14 mouse cellular contexts compared by ENCODE assay signal in the genomic region with DNA sequence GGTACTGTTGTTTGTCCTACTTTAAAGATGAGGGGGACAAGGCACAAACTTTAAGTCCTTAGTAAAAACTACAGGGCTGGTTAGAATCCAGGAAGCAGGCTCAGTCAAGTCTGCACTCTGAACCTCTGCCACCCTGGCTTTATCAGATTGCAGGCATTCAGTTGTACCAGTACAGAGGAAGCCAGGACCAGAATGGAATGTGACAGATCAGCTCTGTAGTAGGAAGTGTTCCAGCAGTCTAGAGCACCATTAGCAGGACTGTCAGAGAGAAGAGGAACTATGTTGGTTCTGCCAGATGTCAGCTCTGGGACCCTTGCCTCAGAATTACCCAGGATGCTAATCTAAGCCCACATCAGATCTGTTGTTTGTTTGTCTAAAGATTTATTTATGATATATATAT. TPM values are rescaled to one million over a fixed set of nuclear protein-coding genes. Genes with fewer than 3 reads are reported as not detected.
A peak's percentile ranks its signal among the peaks of the same experiment; 100 is the strongest.
DNase-seq lines count a peak whose midpoint lies in the region; ATAC-seq lines count a peak whose summit lies in the region.
"Had no signal": no experiment of that assay in that cellular context is flagged by ENCODE, and none has a peak within 500 bp of the region (broad histone marks: within the 10 kb centered on the region; RNA-seq: fewer than 3 reads in every experiment).

No protein-coding gene starts in this region.

- H3K4me2 ChIP-seq in liver, embryonic 16.5 days (ENCODE audit: low read depth, low read length), result no peak overlapping the region
- H3K4me2 ChIP-seq in liver, embryonic 11.5 days, result no peak overlapping the region
- H3K4me2 ChIP-seq in midbrain, embryonic 11.5 days, result no peak overlapping the region
- H3K4me2 ChIP-seq: embryonic facial prominence, embryonic 13.5 days; forebrain, embryonic 13.5 days had no signal

- H3K27me3 ChIP-seq in liver, embryonic 16.5 days (ENCODE audit: control insufficient read depth, insufficient read depth, low read depth, low read length), result no peaks in the 10 kb centered on the region
- no peaks in the 10 kb centered on the region for H3K27me3 ChIP-seq in liver, embryonic 11.5 days (replicated peaks; ENCODE audit: control insufficient read depth, insufficient read depth, low read length)
- no peaks in the 10 kb centered on the region for H3K27me3 ChIP-seq in midbrain, embryonic 11.5 days (ENCODE audit: control insufficient read depth, insufficient read depth, low read length)
- H3K27me3 ChIP-seq: embryonic facial prominence, embryonic 13.5 days; forebrain, embryonic 13.5 days had no signal

- H3K36me3 ChIP-seq in liver, embryonic 16.5 days (ENCODE audit: control insufficient read depth, insufficient read depth), result peaks cover 3% of the 10 kb centered on the region
- peaks cover 6% of the 10 kb centered on the region; the same call in 1 of the 2 replicates for H3K36me3 ChIP-seq in liver, embryonic 11.5 days (ENCODE audit: control insufficient read depth, insufficient read depth, low read length)
- peaks cover 25% of the 10 kb centered on the region for H3K36me3 ChIP-seq in macrophage (ENCODE audit: inconsistent target)
- H3K36me3 ChIP-seq in midbrain, embryonic 11.5 days (ENCODE audit: control insufficient read depth, insufficient read depth, low read length), result peaks cover 3% of the 10 kb centered on the region; the same call in 1 of the 2 replicates

- 0 out of 2 replicates have a peak, but pooled peaks have one; percentile 32 for ATAC-seq in liver, embryonic 16.5 days (ENCODE audit: low read depth)
- ATAC-seq in liver, embryonic 11.5 days (replicated peaks; ENCODE audit: low FRiP score), result no peak
- ATAC-seq in hematopoietic stem cell, adult 5-6 weeks (replicated peaks in 1 of 2; ENCODE audit: insufficient read depth in 1 of 2, low FRiP score in 2 of 2, low TSS enrichment in 1 of 2, low read depth in 1 of 2, poor library complexity in 2 of 2, severe bottlenecking in 2 of 2), result peak; percentile 21 to 69; a peak in 2 of 4 replicates
- no peak for ATAC-seq in midbrain, embryonic 11.5 days (ENCODE audit: low FRiP score)
- ATAC-seq: forebrain, embryonic 13.5 days had no signal

- no peaks in the 10 kb centered on the region for H3K4me1 ChIP-seq in liver, embryonic 16.5 days (ENCODE audit: control insufficient read depth, low read depth, low read length)
- H3K4me1 ChIP-seq in liver, embryonic 11.5 days (replicated peaks; ENCODE audit: control insufficient read depth, insufficient read depth, low read length), result peaks cover 3% of the 10 kb centered on the region; the same call in 1 of the 2 replicates
- 0 out of 2 replicates have a peak, but pooled peaks cover 3% of the 10 kb centered on the region for H3K4me1 ChIP-seq in midbrain, embryonic 11.5 days (ENCODE audit: control insufficient read depth, insufficient read depth, low read length)
- H3K4me1 ChIP-seq: embryonic facial prominence, embryonic 13.5 days had no signal

- H3K79me2 ChIP-seq in macrophage (ENCODE audit: inconsistent target), result peaks cover 98% of the 10 kb centered on the region

- intact Hi-C loops in heart, postnatal 36 days (cut with DNase I), result loop anchor here (10.0 kb wide), 1 partner anchor 570 kb away; a partner anchor contains a TSS

- DNase-seq in heart, adult 8-10 months (ENCODE audit: low spot score), result peak; percentile 34
- no peak for DNase-seq in heart, postnatal 36 days
- DNase-seq in liver, embryonic 11.5 days (ENCODE audit: low spot score), result no peak
- no peak for DNase-seq in spleen, postnatal 4 days (ENCODE audit: low spot score in 2 of 2)
- no peak for DNase-seq in midbrain, embryonic 11.5 days (ENCODE audit: low spot score, missing footprints)
- DNase-seq: cerebellum, postnatal 14 days; thymus, adult 2 months had no signal

- H3K27ac ChIP-seq in liver, embryonic 16.5 days (ENCODE audit: low read length), result no peak overlapping the region
- H3K27ac ChIP-seq in liver, embryonic 11.5 days (ENCODE audit: low read depth, low read length), result no peak overlapping the region
- H3K27ac ChIP-seq in macrophage, result peak overlapping the region; percentile 29; the same call in 1 of the 2 replicates
- no peak overlapping the region for H3K27ac ChIP-seq in midbrain, embryonic 11.5 days (ENCODE audit: low read depth, low read length)
- H3K27ac ChIP-seq: embryonic facial prominence, embryonic 13.5 days; forebrain, embryonic 13.5 days; hindbrain, embryonic 10.5 days had no signal

- H3K9me3 ChIP-seq in liver, embryonic 16.5 days (replicated peaks; ENCODE audit: control insufficient read depth, low read length), result no peaks in the 10 kb centered on the region
- no peaks in the 10 kb centered on the region for H3K9me3 ChIP-seq in liver, embryonic 11.5 days (ENCODE audit: control insufficient read depth, low read length)
- H3K9me3 ChIP-seq in midbrain, embryonic 11.5 days (ENCODE audit: control insufficient read depth, low read length), result no peaks in the 10 kb centered on the region
- H3K9me3 ChIP-seq: embryonic facial prominence, embryonic 13.5 days; forebrain, embryonic 13.5 days; G1E; hindbrain, embryonic 10.5 days had no signal

- no peak overlapping the region for H3K4me3 ChIP-seq in liver, embryonic 16.5 days (ENCODE audit: low read depth, low read length)
- H3K4me3 ChIP-seq in liver, embryonic 11.5 days (ENCODE audit: low read depth, low read length), result no peak overlapping the region
- no peak overlapping the region for H3K4me3 ChIP-seq in macrophage (ENCODE audit: inconsistent target)
- H3K4me3 ChIP-seq in midbrain, embryonic 11.5 days (ENCODE audit: low read depth, low read length), result no peak overlapping the region
- H3K4me3 ChIP-seq: embryonic facial prominence, embryonic 13.5 days; forebrain, embryonic 13.5 days; hindbrain, embryonic 10.5 days had no signal

- no peak overlapping the region for H3K9ac ChIP-seq in liver, embryonic 16.5 days (ENCODE audit: low read depth, low read length)
- no peak overlapping the region for H3K9ac ChIP-seq in liver, embryonic 11.5 days (ENCODE audit: low read depth, low read length)
- H3K9ac ChIP-seq in midbrain, embryonic 11.5 days (ENCODE audit: low read length), result no peak overlapping the region
- H3K9ac ChIP-seq: embryonic facial prominence, embryonic 13.5 days; forebrain, embryonic 13.5 days had no signal

RNA-seq across cellular contexts. Expression of a gene that starts 6.1 kb away (rescaled TPM):
- total RNA-seq in heart, adult 8-10 months (2022), result 10 to 100 TPM in 3 of 4 experiments, 1 to 10 TPM in 1; 9.7 to 13.1 (median 11.2) TPM
- total RNA-seq in heart, postnatal 36 days (2021), result 10 to 100 TPM; 13.3 to 16.2 TPM
- 11.9 and 12.4 TPM in 2 replicates for polyA plus RNA-seq in liver, embryonic 16.5 days (2015; fragmentation: Nextera tagmentation; extraction: Ambion mirVana)
- 28.0 and 28.9 TPM in 2 replicates for polyA plus RNA-seq in liver, embryonic 11.5 days (2014; fragmentation: Nextera tagmentation; extraction: Ambion mirVana)
- 28.2 and 33.5 TPM in 2 replicates for total RNA-seq in hematopoietic stem cell, adult 5-6 weeks (2017)
- 10 to 100 TPM in 23 of 26 experiments, 1 to 10 TPM in 3; 6.9 to 79.5 (median 32.0) TPM for total RNA-seq in macrophage (2018; cell fraction: chromatin; rRNA removed)
- total RNA-seq in macrophage (2018; cell fraction: cytosol; rRNA removed), result 10 to 100 TPM; 20.4 to 45.9 (median 33.3) TPM
- total RNA-seq in macrophage (2018; cell fraction: nucleus; rRNA removed), result 10 to 100 TPM; 25.6 to 96.6 (median 51.5) TPM
- polyA plus RNA-seq in macrophage (2018), result 29.1 to 35.4 TPM (median 29.8 TPM) in 3 replicates
- polyA plus RNA-seq in midbrain, embryonic 11.5 days (2014; fragmentation: Nextera tagmentation; extraction: Ambion mirVana), result 61.9 and 66.0 TPM in 2 replicates

RNA-seq across cellular contexts. Expression of a gene that starts 6.2 kb away (rescaled TPM):
- 10 to 100 TPM; 42.2 to 45.8 (median 44.2) TPM for total RNA-seq in heart, adult 8-10 months (2022)
- total RNA-seq in heart, postnatal 36 days (2021), result 10 to 100 TPM; 44.6 to 45.6 TPM
- polyA plus RNA-seq in liver, embryonic 16.5 days (2015; fragmentation: Nextera tagmentation; extraction: Ambion mirVana), result 28.4 and 29.0 TPM in 2 replicates
- 36.7 and 43.4 TPM in 2 replicates for polyA plus RNA-seq in liver, embryonic 11.5 days (2014; fragmentation: Nextera tagmentation; extraction: Ambion mirVana)
- 49.3 and 51.9 TPM in 2 replicates for total RNA-seq in hematopoietic stem cell, adult 5-6 weeks (2017)
- total RNA-seq in macrophage (2018; cell fraction: chromatin; rRNA removed), result 100 to 1,000 TPM in 5 of 26 experiments, 10 to 100 TPM in 21; 42.2 to 128 (median 70.3) TPM
- 10 to 100 TPM; 21.7 to 41.0 (median 26.3) TPM for total RNA-seq in macrophage (2018; cell fraction: cytosol; rRNA removed)
- total RNA-seq in macrophage (2018; cell fraction: nucleus; rRNA removed), result 10 to 100 TPM; 23.7 to 66.4 (median 41.4) TPM
- 29.1 to 40.8 TPM (median 31.5 TPM) in 3 replicates for polyA plus RNA-seq in macrophage (2018)
- polyA plus RNA-seq in midbrain, embryonic 11.5 days (2014; fragmentation: Nextera tagmentation; extraction: Ambion mirVana), result 52.5 and 56.4 TPM in 2 replicates

Comparison
In these comparisons a context has a peak if more than half of its experiments do, and no peak if none do; other contexts are left out.
1. ATAC-seq: peak in liver, embryonic 16.5 days (single experiment) and hematopoietic stem cell, adult 5-6 weeks (2 of 2); none in liver, embryonic 11.5 days (single experiment) and midbrain, embryonic 11.5 days (single experiment).